Comparison of ENCODE assay signal across 25 mouse cellular contexts in genomic region chr12:102290662-102291061, GRCm38 (mm10). TPM values are rescaled to one million over a fixed set of nuclear protein-coding genes. Genes with fewer than 3 reads are reported as not detected.
DNase-seq lines count a peak whose midpoint lies in the region; ATAC-seq and TF ChIP-seq lines count a peak whose summit lies in the region.
"Had no signal": no experiment of that assay in that cellular context is flagged by ENCODE, and none has a peak within 500 bp of the region (broad histone marks: within the 10 kb centered on the region; RNA-seq: fewer than 3 reads in every experiment).

No protein-coding gene starts in this region.

- TF ChIP-seq CTCF in stomach, postnatal 0 days (IDR thresholded peaks at IDR 0.05; ENCODE audit: low read depth) = no peak

- WGBS in stomach, embryonic 14.5 days = 91% methylated on average over 2 of the region's 2 CpGs
- 89% methylated on average over 2 of the region's 2 CpGs for WGBS in stomach, postnatal 0 days
- WGBS in heart, embryonic 11.5 days (ENCODE audit: insufficient replicate concordance) = 75% methylated on average over 2 of the region's 2 CpGs

- peaks cover 46% of the 10 kb centered on the region for H3K4me1 ChIP-seq in stomach, embryonic 14.5 days (ENCODE audit: control insufficient read depth, insufficient read depth, low read length)
- H3K4me1 ChIP-seq in stomach, postnatal 0 days (replicated peaks; ENCODE audit: control insufficient read depth, insufficient read depth) = peaks cover 10% of the 10 kb centered on the region
- peaks cover 47% of the 10 kb centered on the region for H3K4me1 ChIP-seq in heart, embryonic 11.5 days (ENCODE audit: control insufficient read depth, insufficient read depth, low read length)

- TF ChIP-seq EP300 in stomach, postnatal 0 days (optimal IDR thresholded peaks at IDR 0.05) = no peak

- no peaks in the 10 kb centered on the region for H3K9me3 ChIP-seq in stomach, embryonic 14.5 days (ENCODE audit: control insufficient read depth, low read depth, low read length)
- H3K9me3 ChIP-seq in stomach, postnatal 0 days (ENCODE audit: control insufficient read depth, low read length) = no peaks in the 10 kb centered on the region
- H3K9me3 ChIP-seq in heart, embryonic 11.5 days (replicated peaks; ENCODE audit: control insufficient read depth, low read length) = no peaks in the 10 kb centered on the region
- H3K9me3 ChIP-seq: embryonic facial prominence, embryonic 10.5 days; embryonic facial prominence, embryonic 13.5 days; forebrain, embryonic 12.5 days; forebrain, embryonic 15.5 days; heart, embryonic 10.5 days had no signal

- H3K4me3 ChIP-seq in stomach, embryonic 14.5 days (ENCODE audit: low read depth, low read length) = no peak overlapping the region
- H3K4me3 ChIP-seq in stomach, postnatal 0 days (ENCODE audit: low read depth, low read length) = no peak overlapping the region
- H3K4me3 ChIP-seq in heart, embryonic 11.5 days (ENCODE audit: low read depth, low read length) = no peak overlapping the region
- H3K4me3 ChIP-seq: embryonic facial prominence, embryonic 10.5 days; embryonic facial prominence, embryonic 13.5 days; erythroblast, embryonic 14.5 days; forebrain, embryonic 12.5 days; forebrain, embryonic 15.5 days; heart, adult 2 months; heart, embryonic 10.5 days had no signal

- peak overlapping the region; percentile 8; the same call in 1 of the 2 replicates for H3K27ac ChIP-seq in stomach, embryonic 14.5 days (ENCODE audit: low read length)
- no peak overlapping the region for H3K27ac ChIP-seq in stomach, postnatal 0 days (replicated peaks)
- no peak overlapping the region for H3K27ac ChIP-seq in heart, embryonic 11.5 days (ENCODE audit: low read depth, low read length)
- H3K27ac ChIP-seq: embryonic facial prominence, embryonic 10.5 days; embryonic facial prominence, embryonic 13.5 days; forebrain, embryonic 12.5 days; forebrain, embryonic 15.5 days; heart, adult 2 months; heart, embryonic 10.5 days; hindbrain, embryonic 14.5 days; hindbrain, postnatal 0 days had no signal

- intact Hi-C loops in heart, postnatal 25 days (cut with DNase I) = no loop called here

- no peak overlapping the region for H3K4me2 ChIP-seq in stomach, embryonic 14.5 days (replicated peaks; ENCODE audit: low read depth, low read length)
- H3K4me2 ChIP-seq in stomach, postnatal 0 days (replicated peaks; ENCODE audit: low read depth) = no peak overlapping the region
- no peak overlapping the region for H3K4me2 ChIP-seq in heart, embryonic 11.5 days
- H3K4me2 ChIP-seq: embryonic facial prominence, embryonic 13.5 days; forebrain, embryonic 12.5 days; forebrain, embryonic 15.5 days; hindbrain, embryonic 14.5 days had no signal

- no peaks in the 10 kb centered on the region; the same call in 1 of the 2 replicates for H3K36me3 ChIP-seq in stomach, embryonic 14.5 days (ENCODE audit: control insufficient read depth, insufficient read depth, low read length)
- no peaks in the 10 kb centered on the region for H3K36me3 ChIP-seq in stomach, postnatal 0 days (ENCODE audit: control insufficient read depth, insufficient read depth, low read length)
- H3K36me3 ChIP-seq in heart, embryonic 11.5 days (ENCODE audit: control insufficient read depth, insufficient read depth, low read length) = no peaks in the 10 kb centered on the region
- H3K36me3 ChIP-seq: embryonic facial prominence, embryonic 10.5 days; embryonic facial prominence, embryonic 13.5 days; forebrain, embryonic 12.5 days; forebrain, embryonic 15.5 days; heart, embryonic 10.5 days had no signal

- no peak overlapping the region for H3K9ac ChIP-seq in stomach, embryonic 14.5 days (replicated peaks; ENCODE audit: low read depth, low read length)
- no peak overlapping the region for H3K9ac ChIP-seq in stomach, postnatal 0 days (ENCODE audit: low read length)
- no peak overlapping the region for H3K9ac ChIP-seq in heart, embryonic 11.5 days (ENCODE audit: low read depth, low read length)
- H3K9ac ChIP-seq: embryonic facial prominence, embryonic 13.5 days; forebrain, embryonic 12.5 days; forebrain, embryonic 15.5 days; hindbrain, embryonic 14.5 days had no signal

- ATAC-seq in stomach, embryonic 14.5 days (ENCODE audit: insufficient number of reproducible peaks, insufficient read depth, low FRiP score, low read depth) = no peak
- ATAC-seq in stomach, postnatal 0 days (ENCODE audit: low FRiP score, low TSS enrichment) = no peak
- peak; percentile 59 for ATAC-seq in megakaryocyte, adult 5-6 weeks (ENCODE audit: poor library complexity, severe bottlenecking)
- ATAC-seq in monocyte, adult 5-6 weeks (replicated peaks; ENCODE audit: insufficient number of reproducible peaks, low FRiP score, low TSS enrichment, poor library complexity, severe bottlenecking) = 0 out of 2 replicates have a peak, but pooled peaks have one; percentile 29
- no peak for ATAC-seq in heart, embryonic 11.5 days (replicated peaks; ENCODE audit: insufficient number of reproducible peaks, low FRiP score, low TSS enrichment)
- ATAC-seq: forebrain, embryonic 15.5 days; hindbrain, postnatal 0 days; inflammation-experienced regulatory T-cells, adult 6 months; Patski had no signal

- no peaks in the 10 kb centered on the region for H3K27me3 ChIP-seq in stomach, embryonic 14.5 days (ENCODE audit: control insufficient read depth, insufficient read depth, low read length)
- H3K27me3 ChIP-seq in stomach, postnatal 0 days (ENCODE audit: control insufficient read depth, insufficient read depth, low read length) = no peaks in the 10 kb centered on the region
- no peaks in the 10 kb centered on the region for H3K27me3 ChIP-seq in heart, embryonic 11.5 days (ENCODE audit: control insufficient read depth, insufficient read depth, low read length)
- H3K27me3 ChIP-seq: forebrain, embryonic 15.5 days; Patski had no signal

- no peak for DNase-seq in stomach, postnatal 0 days (ENCODE audit: low spot score)
- no peak for DNase-seq in cerebellum, postnatal 10 days
- no peak for DNase-seq in spleen, postnatal 36 days (ENCODE audit: low spot score in 2 of 2)
- no peak for DNase-seq in heart, postnatal 25 days (ENCODE audit: low spot score)
- DNase-seq: adrenal gland, postnatal 14 days; cerebellum, adult 11 months; cerebellum, adult 2 months; cerebellum, adult 9-11 months; gastrocnemius, postnatal 25 days; heart, adult 2 months; heart, postnatal 36 days had no signal

RNA-seq across cellular contexts. Expression of gene Rin3, which starts 7.8 kb away (rescaled TPM):
- polyA plus RNA-seq in stomach, embryonic 14.5 days (2014; fragmentation: Nextera tagmentation; extraction: Ambion mirVana) = 12.1 and 12.4 TPM in 2 replicates
- polyA plus RNA-seq in stomach, postnatal 0 days (2015; fragmentation: Nextera tagmentation; extraction: Ambion mirVana) = 2.9 and 3.0 TPM in 2 replicates
- 188 and 204 TPM in 2 replicates for total RNA-seq in megakaryocyte, adult 5-6 weeks (2015)
- 121 and 157 TPM in 2 replicates for total RNA-seq in megakaryocyte, adult 5-6 weeks (2017)
- total RNA-seq in monocyte, adult 5-6 weeks (2017) = 60.2 to 126 TPM (median 89.9 TPM) in 3 replicates
- 8.8 and 10.2 TPM in 2 replicates for polyA plus RNA-seq in heart, embryonic 11.5 days (2014; fragmentation: Nextera tagmentation; extraction: Ambion mirVana)
- total RNA-seq in heart, postnatal 25 days (2021) = 10 to 100 TPM; 14.0 to 17.5 TPM

Comparison
In these comparisons a context has a peak if more than half of its experiments do, and no peak if none do; other contexts are left out.
1. ATAC-seq: peak in megakaryocyte, adult 5-6 weeks (single experiment) and monocyte, adult 5-6 weeks (single experiment); none in stomach, embryonic 14.5 days (single experiment), stomach, postnatal 0 days (single experiment) and heart, embryonic 11.5 days (single experiment).